Mouse (Mus musculus): ENCODE results near the gene Vmn1r36.
"Not testable (repeated sequence)": the region's sequence is repeated elsewhere in the genome, so short reads cannot be mapped to it uniquely, and the experiment has no call there.

Gene Vmn1r36

DNA sequence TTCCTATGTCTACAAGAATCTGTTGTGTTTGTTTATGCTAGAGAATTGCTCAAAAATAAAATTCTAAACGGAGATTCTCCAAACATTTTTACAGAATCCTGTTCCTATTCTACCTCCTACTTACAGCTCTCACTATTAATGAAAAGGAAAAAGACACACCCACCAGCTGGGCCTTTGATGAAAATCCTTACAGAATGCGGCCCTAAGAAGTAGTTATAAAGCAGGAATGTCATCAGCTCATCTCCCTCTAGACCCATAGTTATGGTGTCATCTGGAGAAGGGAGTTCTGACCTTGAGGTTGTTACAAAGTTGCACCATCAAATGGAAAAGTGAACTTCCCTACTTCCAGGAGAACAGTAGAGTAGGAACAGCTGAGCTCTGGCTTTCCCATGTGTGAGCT is at the start of gene Vmn1r36:
Vmn1r36 (minus strand) TSS at position 101 of the 400 bp plus-strand sequence.
- not testable (repeated sequence) for DNase-seq

DNA sequence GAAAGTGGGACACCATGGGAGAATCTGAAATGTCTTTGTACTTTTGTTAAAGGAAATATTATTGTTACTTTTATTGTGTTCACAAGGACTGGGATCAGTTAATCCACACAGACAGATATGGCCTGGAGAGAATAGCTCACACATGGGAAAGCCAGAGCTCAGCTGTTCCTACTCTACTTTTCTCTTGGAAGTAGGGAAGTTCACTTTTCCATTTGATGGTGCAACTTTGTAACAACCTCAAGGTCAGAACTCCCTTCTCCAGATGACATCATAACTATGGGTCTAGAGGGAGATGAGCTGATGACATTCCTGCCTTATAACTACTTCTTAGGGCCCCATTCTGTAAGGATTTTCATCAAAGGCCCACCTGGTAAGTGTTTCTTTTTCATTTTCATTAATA is 10.1 kb upstream of the Vmn1r36 start, which contains the start of gene Vmn1r37:
Vmn1r37 (plus strand) TSS at position 301 of the 400 bp plus-strand sequence.
- DNase-seq = not testable (repeated sequence)

- DNase-seq = no peak
These were observed 5.1 kb downstream of the Vmn1r36 start for GRCm38 (mm10) chr6:66713854-66714253.

DNA sequence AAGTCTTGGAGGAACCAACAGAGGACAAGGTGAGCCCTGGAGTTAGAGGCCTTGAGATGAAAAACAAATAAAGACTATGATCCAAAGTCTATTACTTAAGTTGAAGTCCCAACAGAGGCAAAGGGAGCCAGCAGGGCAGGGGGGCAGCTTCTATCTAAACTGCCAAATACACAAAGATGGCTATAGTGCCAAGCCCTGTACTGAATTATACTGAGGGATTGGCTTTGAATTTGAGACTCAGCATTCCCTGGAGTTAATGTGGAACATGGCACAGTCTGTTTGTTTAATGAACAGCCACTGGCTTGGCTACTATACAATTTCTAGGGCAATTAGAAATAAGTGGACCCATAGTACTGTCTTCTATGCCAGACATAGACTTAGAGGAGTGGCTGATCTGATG is 10.1 kb downstream of the Vmn1r36 start:
- DNase-seq = no peak

DNA sequence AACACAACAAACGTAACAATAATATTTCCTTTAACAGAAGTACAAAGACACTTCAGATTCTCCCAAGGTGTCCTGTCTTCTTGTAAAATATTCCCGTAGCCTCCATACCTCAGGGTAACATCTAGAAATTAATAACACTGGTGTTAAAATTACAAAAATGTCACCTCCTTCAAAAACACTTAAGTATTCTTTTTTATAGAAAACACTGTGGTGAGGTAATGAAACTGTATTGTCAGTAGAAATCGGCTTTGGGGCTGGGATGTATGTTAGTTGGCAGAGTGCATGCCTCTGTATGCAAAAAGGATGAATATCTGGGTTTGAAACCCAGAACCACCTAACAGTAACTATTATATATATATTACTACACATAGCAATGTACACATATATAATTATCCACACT is 33.2 kb downstream of the Vmn1r36 start, which contains the start of gene Vmn1r35:
Vmn1r35 (minus strand) TSS at position 101 of the 400 bp plus-strand sequence.
- DNase-seq = no peak
